Mouse (Mus musculus) forebrain, embryonic 13.5 days (tissue): Measurements from ENCODE around the gene Kcnma1. TPM values are rescaled to one million over a fixed set of nuclear protein-coding genes. Genes with fewer than 3 reads are reported as not detected.

Experiments
- ATAC-seq: fragments of 200-750 bp; cut with Nextera tagmentation; 2 replicates; pipeline ENCODE4 v1.8.0; 2017
- H3K27ac ChIP-seq: fragments of 300-500 bp; sonication (generic); 2 replicates; pipeline ENCODE4 v1.5.1; 2015; ENCODE audit warnings: inconsistent platforms, mild to moderate bottlenecking, moderate library complexity
- H3K27me3 ChIP-seq: fragments of 300-500 bp; sonication (generic); 2 replicates; pipeline ENCODE4 v1.6.1; 2015; ENCODE audit warnings: mild to moderate bottlenecking, inconsistent platforms
- H3K36me3 ChIP-seq: fragments of 300-500 bp; sonication (generic); 2 replicates; pipeline ENCODE4 v1.6.1; 2015; ENCODE audit warnings: mild to moderate bottlenecking, inconsistent platforms; ENCODE audit not compliant: poor library complexity, severe bottlenecking
- H3K4me1 ChIP-seq: fragments of 300-500 bp; sonication (generic); 2 replicates; pipeline ENCODE4 v1.6.1; 2015; ENCODE audit warnings: inconsistent platforms
- H3K4me2 ChIP-seq: fragments of 300-500 bp; sonication (generic); 2 replicates; pipeline ENCODE4 v1.6.1; 2015; ENCODE audit warnings: inconsistent platforms, mild to moderate bottlenecking, moderate library complexity
- H3K4me3 ChIP-seq: fragments of 300-500 bp; sonication (generic); 2 replicates; pipeline ENCODE4 v1.5.1; 2015; ENCODE audit warnings: mild to moderate bottlenecking, inconsistent platforms
- H3K9ac ChIP-seq: fragments of 300-500 bp; sonication (generic); 2 replicates; pipeline ENCODE4 v1.6.1; 2015; ENCODE audit warnings: mild to moderate bottlenecking, inconsistent platforms
- H3K9me3 ChIP-seq: fragments of 300-500 bp; sonication (generic); replicated peaks from 2 replicates; pipeline ENCODE4 v1.6.1; 2016; ENCODE audit warnings: inconsistent platforms
- WGBS: fragments of 180-500 bp; shearing (Covaris S2); methylation state at CpG from one replicate; pipeline ENCODE4 v1.1.7; 2015; 5-methylcytosine and 5-hydroxymethylcytosine counted together
- polyA plus RNA-seq: library from polyadenylated mRNA; unstranded; fragments of >200 nt; fragmentation: Nextera tagmentation; extraction: Ambion mirVana; gene quantifications from 2 replicates; pipeline ENCODE4 v1.2.1, GENCODE M21; 2015

Gene Kcnma1
- polyA plus RNA-seq, 1 experiment from 2014 or later: 3.4 TPM

GRCm38 (mm10) chr14:23493750-23494495, 520.4 kb downstream of the Kcnma1 start:
- no peak overlapping the region for H3K27ac ChIP-seq
- whole genome bisulfite sequencing: 79% methylated on average over 8 of the region's 8 CpGs
- H3K9ac ChIP-seq: no peak overlapping the region
- no peak overlapping the region for H3K4me2 ChIP-seq
- H3K4me3 ChIP-seq: no peak overlapping the region
- no peaks in the 10 kb centered on the region for H3K27me3 ChIP-seq
- no peaks in the 10 kb centered on the region for H3K4me1 ChIP-seq
- H3K9me3 ChIP-seq: no peaks in the 10 kb centered on the region
- no peaks in the 10 kb centered on the region for H3K36me3 ChIP-seq
- ATAC-seq: no peak

GRCm38 (mm10) chr14:23492581-23493360, 521.5 kb downstream of the Kcnma1 start:
- no peak overlapping the region for H3K4me3 ChIP-seq
- 96% methylated on average over 9 of the region's 9 CpGs for WGBS
- ATAC-seq: no peak
- H3K36me3 ChIP-seq: no peaks in the 10 kb centered on the region
- H3K4me2 ChIP-seq: no peak overlapping the region
- no peaks in the 10 kb centered on the region for H3K4me1 ChIP-seq
- H3K9me3 ChIP-seq: no peaks in the 10 kb centered on the region
- H3K27me3 ChIP-seq: no peaks in the 10 kb centered on the region
- H3K27ac ChIP-seq: no peak overlapping the region
- no peak overlapping the region for H3K9ac ChIP-seq

- no peaks in the 10 kb centered on the region for H3K9me3 ChIP-seq
- ATAC-seq: no peak
- H3K27ac ChIP-seq: no peak overlapping the region
- no peaks in the 10 kb centered on the region for H3K27me3 ChIP-seq
- no peak overlapping the region for H3K4me3 ChIP-seq
- H3K4me2 ChIP-seq: no peak overlapping the region
- 55% methylated on average over 2 of the region's 2 CpGs for WGBS
- no peaks in the 10 kb centered on the region for H3K4me1 ChIP-seq
- no peak overlapping the region for H3K9ac ChIP-seq
- no peaks in the 10 kb centered on the region for H3K36me3 ChIP-seq
Observed at GRCm38 (mm10) chr14:23491359-23491758, 522.9 kb downstream of the Kcnma1 start.

GRCm38 (mm10) chr14:23486687-23487086, 527.6 kb downstream of the Kcnma1 start:
- Histone ChIP-seq H3K9ac (no peak overlapping the region), H3K9me3 (no peaks in the 10 kb centered on the region), H3K36me3 (no peaks in the 10 kb centered on the region), H3K27ac (no peak overlapping the region), H3K27me3 (no peaks in the 10 kb centered on the region), H3K4me3 (no peak overlapping the region), H3K4me1 (no peaks in the 10 kb centered on the region), H3K4me2 (no peak overlapping the region)
- ATAC-seq: no peak
- WGBS: 96% methylated on average over 1 of the region's 1 CpGs

- Histone ChIP-seq H3K27me3 (no peaks in the 10 kb centered on the region), H3K27ac (no peak overlapping the region), H3K9ac (no peak overlapping the region), H3K36me3 (no peaks in the 10 kb centered on the region), H3K4me3 (no peak overlapping the region), H3K9me3 (no peaks in the 10 kb centered on the region), H3K4me2 (no peak overlapping the region), H3K4me1 (no peaks in the 10 kb centered on the region)
- ATAC-seq: no peak
- whole genome bisulfite sequencing: 94% methylated on average over 7 of the region's 7 CpGs
Observed at GRCm38 (mm10) chr14:23485802-23486500, 528.3 kb downstream of the Kcnma1 start.

- no peak for ATAC-seq
- no peaks in the 10 kb centered on the region for H3K4me1 ChIP-seq
- 89% methylated on average over 4 of the region's 4 CpGs for WGBS
- H3K9me3 ChIP-seq: no peaks in the 10 kb centered on the region
- H3K4me3 ChIP-seq: no peak overlapping the region
- no peak overlapping the region for H3K9ac ChIP-seq
- no peaks in the 10 kb centered on the region for H3K27me3 ChIP-seq
- H3K27ac ChIP-seq: no peak overlapping the region
- H3K36me3 ChIP-seq: no peaks in the 10 kb centered on the region
- H3K4me2 ChIP-seq: no peak overlapping the region
Observed at GRCm38 (mm10) chr14:23475129-23475528, 539.2 kb downstream of the Kcnma1 start.

GRCm38 (mm10) chr14:23470071-23470470, 544.2 kb downstream of the Kcnma1 start:
- no peak overlapping the region for H3K9ac ChIP-seq
- H3K4me2 ChIP-seq: no peak overlapping the region
- H3K27ac ChIP-seq: no peak overlapping the region
- ATAC-seq: no peak
- no peaks in the 10 kb centered on the region for H3K36me3 ChIP-seq
- WGBS: 86% methylated on average over 2 of the region's 2 CpGs
- H3K4me1 ChIP-seq: no peaks in the 10 kb centered on the region
- H3K9me3 ChIP-seq: no peaks in the 10 kb centered on the region
- no peak overlapping the region for H3K4me3 ChIP-seq
- peaks cover 5% of the 10 kb centered on the region; the same call in 1 of the 2 replicates for H3K27me3 ChIP-seq

GRCm38 (mm10) chr14:23465135-23465534, 549.2 kb downstream of the Kcnma1 start:
- 89% methylated on average over 2 of the region's 2 CpGs for WGBS
- 0 out of 2 replicates have a peak, but pooled peaks cover under 1% of the 10 kb centered on the region for H3K4me1 ChIP-seq
- ATAC-seq: no peak

GRCm38 (mm10) chr14:23458560-23458959, 555.7 kb downstream of the Kcnma1 start:
- H3K27ac ChIP-seq: no peak overlapping the region
- no peak overlapping the region for H3K4me2 ChIP-seq
- no peak overlapping the region for H3K9ac ChIP-seq
- H3K4me1 ChIP-seq: peaks cover 12% of the 10 kb centered on the region
- H3K9me3 ChIP-seq: no peaks in the 10 kb centered on the region
- H3K4me3 ChIP-seq: no peak overlapping the region
- 62% methylated on average over 4 of the region's 4 CpGs for WGBS
- H3K36me3 ChIP-seq: no peaks in the 10 kb centered on the region
- ATAC-seq: no peak
- peaks cover 52% of the 10 kb centered on the region for H3K27me3 ChIP-seq

More at GRCm38 (mm10) chr14:23465135-23465534, 549.2 kb downstream of the Kcnma1 start:
- Histone ChIP-seq H3K4me2 (no peak overlapping the region), H3K27ac (no peak overlapping the region), H3K4me3 (no peak overlapping the region), H3K9me3 (no peaks in the 10 kb centered on the region), H3K9ac (no peak overlapping the region), H3K36me3 (no peaks in the 10 kb centered on the region), H3K27me3 (peaks cover 27% of the 10 kb centered on the region)

- Histone ChIP-seq H3K4me3 (no peak overlapping the region), H3K27me3 (0 out of 2 replicates have a peak, but pooled peaks cover 2% of the 10 kb centered on the region), H3K36me3 (no peaks in the 10 kb centered on the region), H3K27ac (no peak overlapping the region), H3K9me3 (no peaks in the 10 kb centered on the region), H3K9ac (no peak overlapping the region), H3K4me2 (no peak overlapping the region), H3K4me1 (peaks cover 6% of the 10 kb centered on the region)
- 79% methylated on average over 6 of the region's 6 CpGs for WGBS
- no peak for ATAC-seq
Observed at GRCm38 (mm10) chr14:23451681-23452080, 562.6 kb downstream of the Kcnma1 start.

- Histone ChIP-seq H3K9ac (no peak overlapping the region), H3K9me3 (no peaks in the 10 kb centered on the region), H3K27ac (no peak overlapping the region), H3K27me3 (no peaks in the 10 kb centered on the region), H3K4me1 (no peaks in the 10 kb centered on the region), H3K36me3 (no peaks in the 10 kb centered on the region), H3K4me3 (no peak overlapping the region), H3K4me2 (no peak overlapping the region)
- no peak for ATAC-seq
- WGBS: 89% methylated on average over 3 of the region's 3 CpGs
Observed at GRCm38 (mm10) chr14:23437467-23437866, 576.8 kb downstream of the Kcnma1 start.

- no peak overlapping the region for H3K4me2 ChIP-seq
- no peak overlapping the region for H3K27ac ChIP-seq
- H3K9ac ChIP-seq: no peak overlapping the region
- H3K36me3 ChIP-seq: no peaks in the 10 kb centered on the region
- H3K9me3 ChIP-seq: no peaks in the 10 kb centered on the region
- ATAC-seq: no peak
- 74% methylated on average over 8 of the region's 8 CpGs for WGBS
- H3K27me3 ChIP-seq: no peaks in the 10 kb centered on the region
- no peak overlapping the region for H3K4me3 ChIP-seq
- H3K4me1 ChIP-seq: no peaks in the 10 kb centered on the region
Observed at GRCm38 (mm10) chr14:23435861-23436260, 578.4 kb downstream of the Kcnma1 start.
